Mouse (Mus musculus) cortical plate, adult 2 months (tissue): Measurements from ENCODE around the gene Nfkbil1.

Source experiments
- CTCF ChIP-seq: fragments of 200-500 bp; IDR thresholded peaks from 2 replicates; pipeline ENCODE4 v1.5.1; 2011; ENCODE audit warnings: mild to moderate bottlenecking, control low read depth, low read length; ENCODE audit not compliant: insufficient read depth; ENCODE audit errors: extremely low read depth
- POLR2A ChIP-seq: fragments of 200-500 bp; IDR thresholded peaks from 2 replicates; pipeline ENCODE4 v1.6.1; 2011; ENCODE audit warnings: mild to moderate bottlenecking, low read length, control low read depth; ENCODE audit not compliant: insufficient read depth; ENCODE audit errors: extremely low read depth

DNA sequence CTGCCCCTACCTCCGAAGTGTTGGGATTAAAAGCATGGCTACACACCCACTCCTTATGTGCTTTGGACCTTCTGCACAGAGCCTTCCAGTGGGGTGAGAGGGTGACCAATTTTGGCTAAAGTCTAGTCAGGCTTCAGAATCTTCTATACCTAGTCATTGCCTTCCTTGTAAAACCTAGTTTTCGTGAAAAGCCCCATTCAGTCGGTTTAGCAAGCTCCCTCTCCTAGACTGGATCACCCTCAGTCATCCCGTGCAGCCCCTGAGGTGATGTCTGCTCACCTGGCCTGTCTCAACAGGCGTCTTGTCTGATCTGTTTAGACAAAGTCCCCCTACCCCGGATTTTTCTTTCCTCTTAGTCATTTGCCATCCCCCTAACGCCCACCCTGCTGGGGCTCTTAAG lies 37.6 kb downstream of the Nfkbil1 start:
- TF ChIP-seq POLR2A (no peak), CTCF (no peak)
